Mouse (Mus musculus): ENCODE measurements around the gene Tmem123.
A peak's percentile ranks its signal among the peaks of the same experiment; 100 is the strongest.

The Tmem123 gene

GRCm38 (mm10) chr9:7829531-7830528, 66.0 kb downstream of the Tmem123 start:
- DNase-seq (ENCODE audit: low spot score) = no peak

GRCm38 (mm10) chr9:7833421-7833820, 69.6 kb downstream of the Tmem123 start:
- no peak for DNase-seq (ENCODE audit: low spot score)

- no peak for DNase-seq (ENCODE audit: low spot score)
These were observed 71.5 kb downstream of the Tmem123 start for GRCm38 (mm10) chr9:7835302-7835701.

GRCm38 (mm10) chr9:7836331-7836730, 72.5 kb downstream of the Tmem123 start:
- DNase-seq (ENCODE audit: low spot score) = peak; percentile 41

- DNase-seq (ENCODE audit: low spot score) = peak; percentile 96
These were observed 73.3 kb downstream of the Tmem123 start, which contains the start of gene Birc2 for GRCm38 (mm10) chr9:7836905-7837805. TSS of gene Birc2 (minus strand) at chr9:7837064.

- DNase-seq (ENCODE audit: low spot score) = no peak
These were observed 74.1 kb downstream of the Tmem123 start for GRCm38 (mm10) chr9:7837806-7838440.

GRCm38 (mm10) chr9:7841221-7841620, 77.4 kb downstream of the Tmem123 start:
- peak; percentile 36 for DNase-seq (ENCODE audit: low spot score)
